26 mouse cellular contexts compared by ENCODE assay signal in the genomic region with DNA sequence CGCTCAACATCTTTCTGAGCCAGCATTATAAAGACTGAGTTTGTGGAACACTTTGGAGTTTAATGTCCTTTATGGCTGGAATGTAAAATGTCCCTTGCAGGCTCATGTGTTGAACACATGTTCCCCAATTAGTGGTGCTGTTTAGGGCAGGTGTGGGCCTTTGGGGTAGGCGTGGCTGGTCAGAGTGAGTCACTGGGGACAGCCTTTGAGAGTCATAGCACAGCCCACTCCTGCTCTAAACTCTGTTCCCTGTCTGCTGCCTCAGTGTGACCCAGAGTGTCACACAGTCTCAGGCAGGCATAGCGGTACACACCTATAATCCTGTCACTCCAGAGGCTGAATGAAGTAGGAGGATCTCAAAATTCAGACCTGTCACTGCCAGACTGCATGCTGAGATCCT.
A peak's percentile ranks its signal among the peaks of the same experiment; 100 is the strongest.
DNase-seq lines count a peak whose midpoint lies in the region; ATAC-seq and TF ChIP-seq lines count a peak whose summit lies in the region.
"Had no signal": no experiment of that assay in that cellular context is flagged by ENCODE, and none has a peak within 500 bp of the region (broad histone marks: within the 10 kb centered on the region; RNA-seq: fewer than 3 reads in every experiment).

No protein-coding gene starts in this region.

- no peaks in the 10 kb centered on the region for H3K9me3 ChIP-seq in intestine, embryonic 15.5 days
- no peaks in the 10 kb centered on the region for H3K9me3 ChIP-seq in intestine, postnatal 0 days (ENCODE audit: control insufficient read depth)
- H3K9me3 ChIP-seq in embryonic facial prominence, embryonic 13.5 days, result no peaks in the 10 kb centered on the region
- H3K9me3 ChIP-seq in limb, embryonic 10.5 days (replicated peaks), result no peaks in the 10 kb centered on the region
- H3K9me3 ChIP-seq in hindbrain, embryonic 12.5 days (replicated peaks), result no peaks in the 10 kb centered on the region
- H3K9me3 ChIP-seq: hindbrain, embryonic 13.5 days; neural tube, embryonic 15.5 days had no signal

- peak; percentile 46; the same call in 1 of the 2 replicates for ATAC-seq in intestine, embryonic 15.5 days
- ATAC-seq in intestine, postnatal 0 days, result no peak
- ATAC-seq in embryonic facial prominence, embryonic 13.5 days (ENCODE audit: insufficient number of reproducible peaks, insufficient read depth, low FRiP score, low TSS enrichment, low read depth), result no peak
- ATAC-seq in hindbrain, embryonic 12.5 days (ENCODE audit: low FRiP score), result no peak
- no peak for ATAC-seq in megakaryocyte progenitor cell, adult 5-6 weeks (replicated peaks; ENCODE audit: poor library complexity)
- ATAC-seq: forebrain, embryonic 14.5 days; inflammation-experienced regulatory T-cells, adult 6 months; liver, postnatal 0 days; lung, postnatal 0 days had no signal

- no peak overlapping the region for H3K9ac ChIP-seq in intestine, embryonic 15.5 days
- H3K9ac ChIP-seq in intestine, postnatal 0 days (ENCODE audit: low read depth, low read length), result no peak overlapping the region
- no peak overlapping the region for H3K9ac ChIP-seq in embryonic facial prominence, embryonic 13.5 days
- no peak overlapping the region for H3K9ac ChIP-seq in hindbrain, embryonic 12.5 days
- H3K9ac ChIP-seq: hindbrain, embryonic 13.5 days; liver, postnatal 0 days; neural tube, embryonic 15.5 days had no signal

- no peak for TF ChIP-seq CTCF in intestine, postnatal 0 days (IDR thresholded peaks at IDR 0.05; ENCODE audit: low read depth)

- WGBS in intestine, embryonic 15.5 days, result 91% methylated on average over 3 of the region's 3 CpGs
- WGBS in intestine, postnatal 0 days, result 72% methylated on average over 3 of the region's 3 CpGs
- WGBS in embryonic facial prominence, embryonic 13.5 days, result 72% methylated on average over 3 of the region's 3 CpGs
- WGBS in limb, embryonic 10.5 days, result 73% methylated on average over 3 of the region's 3 CpGs
- 79% methylated on average over 3 of the region's 3 CpGs for WGBS in hindbrain, embryonic 12.5 days

- H3K4me1 ChIP-seq in intestine, embryonic 15.5 days (replicated peaks), result 0 out of 2 replicates have a peak, but pooled peaks cover 6% of the 10 kb centered on the region
- H3K4me1 ChIP-seq in intestine, postnatal 0 days (replicated peaks; ENCODE audit: control insufficient read depth, insufficient read depth, low read length), result no peaks in the 10 kb centered on the region
- H3K4me1 ChIP-seq in embryonic facial prominence, embryonic 13.5 days, result peaks cover 43% of the 10 kb centered on the region
- H3K4me1 ChIP-seq in limb, embryonic 10.5 days, result peaks cover 69% of the 10 kb centered on the region
- no peaks in the 10 kb centered on the region for H3K4me1 ChIP-seq in hindbrain, embryonic 12.5 days
- H3K4me1 ChIP-seq: midbrain, embryonic 10.5 days had no signal

- H3K27ac ChIP-seq in intestine, embryonic 15.5 days, result no peak overlapping the region
- H3K27ac ChIP-seq in intestine, postnatal 0 days (ENCODE audit: low read depth, low read length), result no peak overlapping the region
- H3K27ac ChIP-seq in embryonic facial prominence, embryonic 13.5 days, result peak overlapping the region; percentile 51; the same call in 1 of the 2 replicates
- peak overlapping the region; percentile 80 for H3K27ac ChIP-seq in limb, embryonic 10.5 days
- H3K27ac ChIP-seq in hindbrain, embryonic 12.5 days, result no peak overlapping the region
- H3K27ac ChIP-seq: heart, adult 2 months; hindbrain, embryonic 13.5 days; macrophage; midbrain, embryonic 10.5 days; stomach, postnatal 0 days had no signal

- DNase-seq in limb, embryonic 10.5 days (ENCODE audit: low spot score), result peak; percentile 63
- no peak for DNase-seq in c-Kit-positive CD71-positive TER-119-positive erythroid progenitor cells, embryonic 14.5 days (ENCODE audit: low spot score)
- DNase-seq: adrenal gland, postnatal 10 days; cerebellum, adult 2 months; cerebellum, postnatal 25 days; gastrocnemius, postnatal 14 days; heart, adult 2 months; kidney, adult 8-10 months; kidney, postnatal 25 days; liver, postnatal 0 days; right cerebral cortex, adult 18-20 months; right cerebral cortex, postnatal 4 days had no signal

- H3K36me3 ChIP-seq in intestine, embryonic 15.5 days, result no peaks in the 10 kb centered on the region
- no peaks in the 10 kb centered on the region for H3K36me3 ChIP-seq in intestine, postnatal 0 days (ENCODE audit: control insufficient read depth, insufficient read depth)
- no peaks in the 10 kb centered on the region for H3K36me3 ChIP-seq in embryonic facial prominence, embryonic 13.5 days
- H3K36me3 ChIP-seq in limb, embryonic 10.5 days, result no peaks in the 10 kb centered on the region
- no peaks in the 10 kb centered on the region for H3K36me3 ChIP-seq in hindbrain, embryonic 12.5 days
- H3K36me3 ChIP-seq: hindbrain, embryonic 13.5 days; midbrain, embryonic 10.5 days; neural tube, embryonic 15.5 days had no signal

- no peak overlapping the region for H3K4me3 ChIP-seq in intestine, embryonic 15.5 days (replicated peaks)
- no peak overlapping the region for H3K4me3 ChIP-seq in intestine, postnatal 0 days (ENCODE audit: low read depth, low read length)
- no peak overlapping the region for H3K4me3 ChIP-seq in embryonic facial prominence, embryonic 13.5 days
- no peak overlapping the region for H3K4me3 ChIP-seq in limb, embryonic 10.5 days
- H3K4me3 ChIP-seq in hindbrain, embryonic 12.5 days, result no peak overlapping the region
- H3K4me3 ChIP-seq: heart, adult 2 months; hindbrain, embryonic 13.5 days; midbrain, embryonic 10.5 days; neural tube, embryonic 15.5 days had no signal

- no peak overlapping the region for H3K4me2 ChIP-seq in intestine, embryonic 15.5 days (replicated peaks)
- no peak overlapping the region for H3K4me2 ChIP-seq in intestine, postnatal 0 days (replicated peaks; ENCODE audit: low read depth)
- H3K4me2 ChIP-seq in embryonic facial prominence, embryonic 13.5 days, result no peak overlapping the region
- no peak overlapping the region for H3K4me2 ChIP-seq in hindbrain, embryonic 12.5 days (replicated peaks)
- H3K4me2 ChIP-seq: hindbrain, embryonic 13.5 days; liver, embryonic 11.5 days; neural tube, embryonic 15.5 days had no signal

- no peaks in the 10 kb centered on the region for H3K27me3 ChIP-seq in intestine, embryonic 15.5 days (replicated peaks)
- H3K27me3 ChIP-seq in intestine, postnatal 0 days (replicated peaks; ENCODE audit: control insufficient read depth, insufficient read depth, low read length), result no peaks in the 10 kb centered on the region
- H3K27me3 ChIP-seq in embryonic facial prominence, embryonic 13.5 days, result no peaks in the 10 kb centered on the region
- H3K27me3 ChIP-seq in limb, embryonic 10.5 days (ENCODE audit: low read depth, poor library complexity, severe bottlenecking), result no peaks in the 10 kb centered on the region
- 0 out of 2 replicates have a peak, but pooled peaks cover 6% of the 10 kb centered on the region for H3K27me3 ChIP-seq in hindbrain, embryonic 12.5 days
- H3K27me3 ChIP-seq: hindbrain, embryonic 13.5 days; neural tube, embryonic 15.5 days had no signal

Comparison
In these comparisons a context has a peak if more than half of its experiments do, and no peak if none do; other contexts are left out.
1. H3K27ac ChIP-seq: peak in embryonic facial prominence, embryonic 13.5 days (single experiment) and limb, embryonic 10.5 days (single experiment); none in intestine, embryonic 15.5 days (single experiment), intestine, postnatal 0 days (single experiment) and hindbrain, embryonic 12.5 days (single experiment).